Mouse (Mus musculus) heart, adult 2 months (tissue): ENCODE data around the gene Ubxn2a.

ENCODE experiments used
- CTCF ChIP-seq: fragments of 200-600 bp; IDR thresholded peaks from 2 replicates; pipeline ENCODE4 v1.8.1; 2022; ENCODE audit warnings: antibody characterized with exemption, mild to moderate bottlenecking, moderate library complexity
- EP300 ChIP-seq: fragments of 200-500 bp; IDR thresholded peaks from 2 replicates; pipeline ENCODE4 v1.6.1; 2011; ENCODE audit warnings: low read depth, low read length, control low read depth; ENCODE audit not compliant: insufficient read depth
- POLR2A ChIP-seq: fragments of 200-500 bp; IDR thresholded peaks from 2 replicates; pipeline ENCODE4 v1.6.1; 2011; ENCODE audit warnings: mild to moderate bottlenecking, low read depth, low read length, control low read depth; ENCODE audit not compliant: insufficient read depth

- TF ChIP-seq CTCF (no peak), POLR2A (no peak), EP300 (no peak)
These were observed 20.7 kb upstream of the Ubxn2a start for GRCm38 (mm10) chr12:4928197-4928596.
